Mouse (Mus musculus) Patski (cell line): Measurements from ENCODE around the gene Tmbim1. TPM values are rescaled to one million over a fixed set of nuclear protein-coding genes. Genes with fewer than 3 reads are reported as not detected.

Source experiments
- ATAC-seq: fragments of 100-300 bp; one replicate; pipeline ENCODE4 v1.8.0; 2021
- CTCF ChIA-PET: fragments of 350-600 bp; sonication (Branson Sonifier 250); formaldehyde crosslinking; loops from one replicate; lab custom pipeline; 2022; ENCODE audit warnings: inconsistent platforms; lab: Charles Lee
- POLR2A ChIA-PET: fragments of 350-600 bp; sonication (Branson Sonifier 250); formaldehyde crosslinking; loops from one replicate; lab custom pipeline; 2022; ENCODE audit warnings: antibody characterized with exemption, inconsistent platforms; lab: Charles Lee
- DNase-seq: peaks from one replicate; pipeline ENCODE4 v3.0.0-alpha.2; 2011; ENCODE audit warnings: low read depth, low spot score
- H3K27me3 ChIP-seq: fragments of 371-371 bp; one replicate; pipeline ENCODE4 v1.5.1; 2021
- CTCF ChIP-seq: fragments of 100-300 bp; IDR thresholded peaks from one replicate; pipeline ENCODE4 v1.5.1; 2021
- in situ Hi-C: fragments of 300-500 bp; cut with MboI; formaldehyde crosslinking; loops from 3 replicates; pipeline ENCODE4 v1.11.1; 2018; ENCODE audit warnings: low pct_unique_long_range_greater_than_20kb, mixed read lengths
- polyA plus RNA-seq: library from polyadenylated mRNA; unstranded; gene quantifications from one replicate; pipeline ENCODE4 v1.2.3, GENCODE M21; 2021

The Tmbim1 gene
- polyA plus RNA-seq, 1 experiment from 2014 or later, result 28.0 TPM

- in situ Hi-C loops, result no loop called here
- ATAC-seq, result no peak
- no peak for DNase-seq
- H3K27me3 ChIP-seq, result no peaks in the 10 kb centered on the region
- POLR2A ChIA-PET, result interaction anchor here (0.7 to 4.9 kb wide), 3 partner anchors 9 to 36 kb away, joined by 3 to 41 read pairs (median 4); no protein-coding TSS in a partner anchor
- no peak for TF ChIP-seq CTCF
- CTCF ChIA-PET, result interaction anchor here (1.4 to 1.9 kb wide), 3 partner anchors 8 to 47 kb away, joined by 3 to 7 read pairs (median 4); no protein-coding TSS in a partner anchor
These were observed 66.3 kb downstream of the Tmbim1 start for GRCm38 (mm10) chr1:74239162-74239561.

Other genes starting within 250 kb of the Tmbim1 start
- 393 TPM for gene Tns1, start 181.2 kb downstream of the Tmbim1 start, polyA plus RNA-seq
- 0.72 TPM for gene Rufy4, start 180.1 kb downstream of the Tmbim1 start, polyA plus RNA-seq
- gene Cxcr2, start 151.6 kb downstream of the Tmbim1 start, polyA plus RNA-seq, result 0.01 TPM
- not detected for gene Cxcr1, start 111.0 kb downstream of the Tmbim1 start, polyA plus RNA-seq
- 419 TPM for gene Arpc2, start 69.5 kb downstream of the Tmbim1 start, polyA plus RNA-seq
- gene Gpbar1, start 27.1 kb downstream of the Tmbim1 start, polyA plus RNA-seq, result 1.7 TPM
- gene Aamp, start 20.9 kb downstream of the Tmbim1 start, polyA plus RNA-seq, result 257 TPM
- gene Pnkd, start 20.7 kb downstream of the Tmbim1 start, polyA plus RNA-seq, result 158 TPM
- gene Catip, start 56.5 kb upstream of the Tmbim1 start, polyA plus RNA-seq, result 2.2 TPM
- gene Slc11a1, start 69.6 kb upstream of the Tmbim1 start, polyA plus RNA-seq, result 0.10 TPM
- 81.9 TPM for gene Ctdsp1, start 85.9 kb upstream of the Tmbim1 start, polyA plus RNA-seq
- 0.13 TPM for gene Vil1, start 103.8 kb upstream of the Tmbim1 start, polyA plus RNA-seq
- 43.5 TPM for gene Cnot9, start 200.4 kb upstream of the Tmbim1 start, polyA plus RNA-seq
- gene Plcd4, start 237.3 kb upstream of the Tmbim1 start, polyA plus RNA-seq, result 0.83 TPM
- gene Usp37, start 238.7 kb upstream of the Tmbim1 start, polyA plus RNA-seq, result 8.4 TPM